Mouse (Mus musculus) adrenal gland, postnatal 25 days (tissue): ENCODE data around the gene Tmem127. TPM values are rescaled to one million over a fixed set of nuclear protein-coding genes. Genes with fewer than 3 reads are reported as not detected.
"Not testable (repeated sequence)": the region's sequence is repeated elsewhere in the genome, so short reads cannot be mapped to it uniquely, and the experiment has no call there.

Source experiments
- DNase-seq: peaks from one replicate; pipeline ENCODE4 v3.0.0; 2021; ENCODE audit warnings: mixed read lengths
- total RNA-seq: library from RNA; stranded (reverse); gene quantifications from 2 replicates; pipeline ENCODE4 v1.2.3, GENCODE M21; 2021

Tmem127 gene
- total RNA-seq, 1 experiment from 2014 or later, result 72.3 TPM

GRCm38 (mm10) chr2:127267854-127268253 lies 20.1 kb downstream of the Tmem127 start:
- no peak for DNase-seq

GRCm38 (mm10) chr2:127269491-127270299 lies 22.0 kb downstream of the Tmem127 start, which contains the start of gene Stard7:
TSS of gene Stard7 (plus strand) at chr2:127270218.
- DNase-seq, result peak; percentile 95

- peak; percentile 90 for DNase-seq
Observed at GRCm38 (mm10) chr2:127270300-127271041, 22.8 kb downstream of the Tmem127 start.

GRCm38 (mm10) chr2:127271042-127271515 lies 23.4 kb downstream of the Tmem127 start:
- no peak for DNase-seq

- not testable (repeated sequence) for DNase-seq
Observed at GRCm38 (mm10) chr2:127272049-127272448, 24.3 kb downstream of the Tmem127 start.

GRCm38 (mm10) chr2:127272806-127273205 lies 25.1 kb downstream of the Tmem127 start:
- DNase-seq, result no peak

- no peak for DNase-seq
Observed at GRCm38 (mm10) chr2:127274590-127274989, 26.9 kb downstream of the Tmem127 start.

- no peak for DNase-seq
Observed at GRCm38 (mm10) chr2:127275551-127276320, 28.0 kb downstream of the Tmem127 start.

- no peak for DNase-seq
Observed at GRCm38 (mm10) chr2:127278162-127278561, 30.5 kb downstream of the Tmem127 start.

- DNase-seq, result no peak
Observed at GRCm38 (mm10) chr2:127292250-127292649, 44.5 kb downstream of the Tmem127 start.

- DNase-seq, result no peak
Observed at GRCm38 (mm10) chr2:127297001-127297805, 49.5 kb downstream of the Tmem127 start.

- no peak for DNase-seq
Observed at GRCm38 (mm10) chr2:127298056-127298455, 50.3 kb downstream of the Tmem127 start.

- no peak for DNase-seq
Observed at GRCm38 (mm10) chr2:127300701-127301100, 53.0 kb downstream of the Tmem127 start.

GRCm38 (mm10) chr2:127301883-127302282 lies 54.2 kb downstream of the Tmem127 start:
- no peak for DNase-seq

GRCm38 (mm10) chr2:127304192-127304591 lies 56.5 kb downstream of the Tmem127 start:
- not testable (repeated sequence) for DNase-seq

- DNase-seq, result no peak
Observed at GRCm38 (mm10) chr2:127304609-127305210, 57.0 kb downstream of the Tmem127 start.

- no peak for DNase-seq
Observed at GRCm38 (mm10) chr2:127306123-127306522, 58.4 kb downstream of the Tmem127 start.

- DNase-seq, result no peak
Observed at GRCm38 (mm10) chr2:127307179-127307578, 59.5 kb downstream of the Tmem127 start.

- no peak for DNase-seq
Observed at GRCm38 (mm10) chr2:127308660-127309059, 61.0 kb downstream of the Tmem127 start.

- DNase-seq, result no peak
Observed at GRCm38 (mm10) chr2:127310246-127310645, 62.5 kb downstream of the Tmem127 start.

GRCm38 (mm10) chr2:127310685-127311084 lies 63.0 kb downstream of the Tmem127 start:
- no peak for DNase-seq
